Mouse (Mus musculus): ENCODE results near the gene Adgrl1.

The Adgrl1 gene

GRCm38 (mm10) chr8:83899363-83900252 is at the start of gene Adgrl1:
Gene Adgrl1, plus strand, starts transcription at chr8:83900105.
- DNase-seq = peak; percentile 82

DNA sequence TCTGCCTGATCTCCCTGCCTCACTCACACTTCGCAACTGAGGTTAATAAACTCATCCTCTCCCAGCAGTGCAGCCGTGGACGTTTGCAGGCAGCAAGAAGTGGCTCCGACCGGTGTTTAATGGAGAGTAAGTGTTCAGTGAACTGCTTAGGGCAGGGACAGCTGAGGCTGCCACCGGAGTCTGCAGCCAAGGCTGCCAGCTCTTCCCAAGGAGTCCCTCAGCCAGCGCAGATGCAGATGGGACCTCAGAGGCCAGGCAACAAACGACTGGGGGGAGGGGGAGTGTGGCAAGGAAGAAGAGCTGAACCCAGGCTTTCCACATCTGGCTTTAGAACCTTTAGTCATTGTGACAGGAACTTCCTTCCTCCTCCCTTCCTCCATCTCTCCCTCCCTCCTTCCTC is 47.6 kb upstream of the Adgrl1 start:
- DNase-seq = no peak

DNA sequence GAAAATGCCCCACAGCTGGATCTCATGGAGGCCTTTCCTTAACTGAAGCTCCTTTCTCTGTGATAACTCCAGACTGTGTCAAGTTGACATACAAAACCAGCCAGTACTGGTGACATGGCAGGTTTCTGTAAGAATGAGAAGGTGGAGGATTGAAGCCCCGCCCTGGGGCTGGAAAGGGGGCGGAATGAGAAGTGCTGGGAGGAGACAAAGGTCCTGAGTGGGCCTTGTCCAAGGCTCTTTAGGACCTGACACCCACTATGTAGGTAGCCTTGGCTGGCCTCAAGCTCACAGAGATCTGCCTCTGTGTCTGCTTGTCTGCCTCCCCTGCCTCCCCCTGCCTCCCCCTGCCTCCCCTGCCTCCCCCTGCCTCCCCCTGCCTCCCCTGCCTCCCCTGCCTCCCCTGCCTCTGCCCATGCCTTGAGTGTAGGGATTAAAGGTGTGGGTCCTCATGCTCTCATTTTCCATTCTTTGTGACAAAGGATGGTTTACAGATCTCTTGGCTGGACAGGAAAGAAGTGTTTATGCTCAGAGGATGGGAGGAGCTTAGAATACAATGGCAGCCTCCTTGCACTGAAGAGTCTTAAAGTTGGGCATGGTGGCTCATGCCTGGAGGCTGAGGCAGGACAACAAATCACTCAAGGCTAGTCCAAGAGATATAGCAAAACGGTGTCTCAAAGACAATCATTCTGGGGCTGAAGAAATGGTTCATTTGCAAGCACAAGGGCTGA is 46.4 kb upstream of the Adgrl1 start:
- peak in 1 of 2 experiments; percentile 13 for DNase-seq

DNA sequence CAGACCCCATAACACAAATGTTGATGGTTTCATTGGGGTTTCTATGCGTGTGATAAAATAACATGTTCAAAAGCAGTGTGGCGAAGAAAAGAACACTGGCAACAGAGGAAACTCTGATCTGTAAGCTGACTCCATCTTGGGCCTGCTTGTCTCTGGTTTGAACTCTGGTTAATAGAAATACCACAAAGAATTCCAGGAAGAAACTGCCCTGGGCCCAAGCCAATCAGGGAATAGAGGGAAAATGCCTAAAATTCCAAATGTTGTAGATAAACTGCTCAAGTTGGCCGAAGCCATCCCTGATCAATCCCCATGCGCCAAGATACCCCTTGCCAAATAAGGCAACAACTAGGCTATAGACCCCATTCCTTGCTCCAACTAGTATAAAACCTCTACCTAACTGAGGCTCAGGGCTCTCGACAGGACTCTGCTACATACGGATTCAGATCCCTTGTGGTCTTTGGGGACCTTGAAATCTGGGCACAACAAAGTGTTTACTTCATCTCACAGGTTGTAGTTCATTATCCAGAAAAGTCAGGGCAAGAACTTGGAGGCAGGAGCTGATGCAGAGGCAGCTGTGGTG is 43.3 kb upstream of the Adgrl1 start:
- no peak for DNase-seq

DNA sequence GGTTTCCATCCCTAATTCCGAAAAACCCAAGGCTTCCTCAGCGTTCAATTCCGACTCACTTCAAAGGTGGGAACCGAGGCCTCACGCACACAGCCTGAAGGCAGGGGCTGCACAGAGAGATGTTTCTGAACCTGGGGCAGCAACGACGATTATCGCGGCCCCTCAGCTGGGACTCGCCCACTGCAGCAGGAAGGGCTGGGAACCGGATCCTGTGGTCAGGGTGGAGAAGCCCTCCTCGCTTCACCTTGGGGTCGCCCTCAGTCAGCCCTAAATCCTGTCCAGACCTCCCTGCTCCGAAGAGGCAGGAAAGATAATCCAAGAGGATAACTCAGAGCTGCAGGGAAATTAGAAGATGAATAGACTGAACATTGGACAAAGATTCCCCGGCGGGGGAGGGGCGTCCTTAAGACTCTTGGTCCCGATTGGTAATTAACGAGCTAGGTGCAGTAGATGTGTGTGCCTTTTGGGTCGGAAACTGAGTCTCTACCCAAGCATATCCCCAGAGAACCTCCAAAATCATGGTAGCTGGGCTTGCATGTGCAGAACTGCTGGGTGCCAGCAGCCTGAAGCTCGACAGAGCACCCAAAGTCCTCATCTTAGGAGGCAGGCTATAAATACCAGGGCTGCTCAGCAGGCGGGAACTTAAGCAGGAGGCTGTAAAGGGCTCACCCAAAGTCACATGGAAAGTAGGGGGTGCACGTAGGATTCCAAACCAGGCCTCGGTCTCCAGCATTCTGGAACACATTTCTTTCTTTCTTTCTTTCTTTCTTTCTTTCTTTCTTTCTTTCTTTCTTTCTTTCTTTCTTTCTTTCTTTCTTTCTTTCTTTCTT is 37.3 kb upstream of the Adgrl1 start:
- DNase-seq = no peak

DNA sequence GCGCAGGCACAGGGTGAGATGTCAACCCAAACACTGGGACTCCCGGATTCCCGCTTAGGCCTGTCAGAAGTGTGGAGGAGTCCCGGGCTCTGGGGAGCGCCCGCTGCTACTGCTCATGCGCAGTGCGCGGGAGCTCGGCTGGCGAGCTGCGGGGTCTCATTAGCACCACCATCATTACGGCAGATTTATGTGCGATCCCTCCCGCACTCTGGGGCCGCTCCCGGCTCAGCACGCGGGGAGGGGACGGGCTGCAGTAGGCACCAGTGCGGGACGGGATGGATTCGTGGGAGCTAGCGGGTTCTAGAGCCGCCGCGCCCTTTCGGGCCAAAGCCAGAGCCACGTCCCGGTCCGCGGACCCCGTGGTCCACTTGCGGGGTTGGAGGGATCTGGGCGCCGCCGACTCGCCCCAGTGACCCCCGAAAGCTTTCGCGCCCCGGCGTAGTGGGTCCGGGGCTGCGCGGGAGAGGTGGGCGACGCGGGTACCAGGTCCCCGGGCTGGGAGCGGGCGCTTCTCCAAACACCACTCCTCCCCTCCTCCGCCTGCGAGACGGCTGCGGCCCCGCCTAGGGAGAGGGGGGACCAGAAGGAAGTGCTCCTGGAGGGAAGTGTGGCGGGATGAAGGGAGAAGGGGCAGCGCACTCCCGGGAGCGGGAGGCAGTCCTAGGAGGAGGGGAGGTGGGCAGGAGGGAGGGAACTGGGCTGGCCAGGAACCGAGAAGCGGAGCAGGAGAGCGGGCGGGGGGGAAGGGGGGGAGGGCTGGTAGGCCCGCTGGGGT is 24.8 kb upstream of the Adgrl1 start:
- DNase-seq = peak; percentile 70 to 77

DNA sequence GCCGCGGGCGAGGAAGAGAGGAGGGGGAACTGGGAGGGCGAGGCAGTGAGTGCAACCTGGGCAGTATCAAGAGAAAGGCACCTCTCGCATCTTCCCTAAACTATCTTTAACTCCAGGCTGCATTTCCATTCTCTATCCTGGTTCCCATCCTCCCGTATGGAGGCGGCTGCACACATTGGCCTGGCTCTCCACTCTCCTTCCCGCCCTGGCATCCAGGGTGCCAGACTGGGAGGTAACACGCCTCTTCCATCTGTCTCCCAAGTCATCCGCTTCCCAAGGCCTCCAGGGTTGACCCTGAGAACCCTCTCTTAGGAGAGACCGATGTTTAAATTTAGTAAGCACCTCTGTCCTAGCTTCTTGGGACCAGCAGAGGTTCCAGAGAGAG is 24.3 kb upstream of the Adgrl1 start:
- DNase-seq = peak in 1 of 2 experiments; percentile 42

DNA sequence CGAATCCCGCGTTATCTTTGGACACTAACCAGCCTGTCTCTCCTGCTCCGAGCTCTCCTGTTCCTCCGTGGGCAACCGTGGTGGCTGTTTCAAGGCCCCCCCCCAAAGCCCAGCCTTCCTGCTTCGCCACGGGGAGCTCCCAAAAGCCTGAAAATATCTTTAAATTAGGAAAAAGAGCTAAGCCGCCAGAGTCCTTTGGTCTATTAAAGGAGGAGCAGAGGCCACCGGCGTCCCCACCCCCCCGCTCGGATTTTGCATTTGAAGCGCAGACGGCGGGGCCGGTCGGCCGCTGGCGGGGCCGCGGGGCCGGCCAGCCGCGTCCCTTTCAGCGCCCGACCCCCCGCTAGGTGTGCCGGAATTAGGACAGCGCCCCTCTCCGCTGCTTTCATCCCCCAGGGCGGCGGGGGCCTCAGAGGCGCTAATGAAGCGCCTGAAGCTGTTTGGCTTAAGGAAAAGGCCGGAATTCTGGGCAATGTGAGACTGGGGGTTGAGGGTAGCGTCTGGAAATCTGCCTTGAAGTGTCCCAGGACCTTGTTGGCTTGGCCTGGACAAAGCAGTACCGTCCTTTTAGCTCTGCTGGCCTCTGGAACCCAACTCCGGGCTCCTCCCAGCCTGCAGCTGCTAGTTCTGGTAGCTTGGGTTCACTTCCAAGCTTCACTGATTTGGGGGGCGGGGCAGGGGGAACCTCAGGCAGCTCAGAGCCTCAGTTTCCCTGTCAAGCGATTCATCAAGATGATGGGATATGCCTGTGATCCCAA is 23.6 kb upstream of the Adgrl1 start:
- no peak for DNase-seq

- DNase-seq = peak; percentile 69 to 77
Measured at GRCm38 (mm10) chr8:83876838-83877223, 23.1 kb upstream of the Adgrl1 start.

- no peak for DNase-seq
Measured at GRCm38 (mm10) chr8:83888409-83888808, 11.5 kb upstream of the Adgrl1 start.

DNA sequence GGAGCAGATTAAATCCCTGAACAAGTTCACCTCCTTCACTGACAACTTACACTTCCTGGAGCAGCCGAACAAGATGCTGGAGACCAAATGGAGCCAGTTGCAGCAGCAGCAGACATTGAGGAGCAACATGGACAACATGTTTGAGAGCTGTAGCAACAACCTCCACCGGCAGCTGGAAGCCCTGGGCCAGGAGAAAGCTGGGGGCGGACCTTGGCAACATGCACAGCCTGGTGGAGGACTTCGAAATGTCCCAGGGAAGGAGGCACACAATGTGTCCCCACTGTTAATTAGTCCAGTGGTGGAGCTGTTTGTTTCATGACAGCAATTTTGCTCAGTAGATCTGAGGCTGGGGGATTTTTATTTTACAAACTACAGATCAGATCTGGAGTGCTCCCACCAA is 7.8 kb upstream of the Adgrl1 start:
- DNase-seq = no peak

- DNase-seq = peak; percentile 79 to 85
Measured at GRCm38 (mm10) chr8:83893915-83894314, 6.0 kb upstream of the Adgrl1 start.

DNA sequence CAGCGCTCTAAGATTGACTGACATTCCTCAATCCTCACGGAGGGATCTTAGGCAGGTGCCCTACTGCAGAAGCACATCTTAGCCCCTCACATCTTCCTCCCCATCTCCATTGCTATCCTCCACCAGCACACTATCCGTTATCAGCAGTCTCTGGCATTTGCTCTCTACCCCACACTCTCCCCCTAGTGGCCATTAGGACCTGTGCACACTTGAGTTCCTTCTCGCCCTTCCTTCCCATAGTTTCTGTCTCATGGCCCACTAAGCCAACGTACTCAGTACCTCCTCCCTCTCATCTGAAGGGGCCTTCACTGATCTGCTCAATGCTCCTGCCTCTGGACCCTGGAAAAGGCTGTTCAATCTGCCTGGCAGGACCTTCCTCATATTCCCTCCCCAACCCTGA is 4.0 kb upstream of the Adgrl1 start:
- DNase-seq = peak; percentile 52 to 53

DNA sequence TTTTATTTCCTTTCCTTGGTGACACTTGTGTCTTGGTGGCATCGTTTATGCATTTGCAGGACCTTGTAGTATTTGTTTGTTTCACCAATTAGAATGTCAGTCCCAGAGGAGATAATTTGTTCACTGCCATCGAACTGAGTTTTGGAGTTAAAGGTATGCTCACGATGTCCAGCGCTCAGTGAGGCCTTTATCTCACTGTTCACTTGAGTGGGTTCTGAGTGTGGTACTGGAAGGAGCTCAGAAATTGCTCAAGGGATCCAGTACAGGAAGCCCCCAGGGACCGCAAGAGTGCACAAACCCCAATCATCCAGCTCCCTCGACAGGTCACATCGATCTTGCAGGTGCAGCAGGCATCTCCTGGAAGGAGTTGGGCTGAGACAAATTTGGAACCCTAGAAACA is 3.4 kb upstream of the Adgrl1 start:
- DNase-seq = no peak

DNA sequence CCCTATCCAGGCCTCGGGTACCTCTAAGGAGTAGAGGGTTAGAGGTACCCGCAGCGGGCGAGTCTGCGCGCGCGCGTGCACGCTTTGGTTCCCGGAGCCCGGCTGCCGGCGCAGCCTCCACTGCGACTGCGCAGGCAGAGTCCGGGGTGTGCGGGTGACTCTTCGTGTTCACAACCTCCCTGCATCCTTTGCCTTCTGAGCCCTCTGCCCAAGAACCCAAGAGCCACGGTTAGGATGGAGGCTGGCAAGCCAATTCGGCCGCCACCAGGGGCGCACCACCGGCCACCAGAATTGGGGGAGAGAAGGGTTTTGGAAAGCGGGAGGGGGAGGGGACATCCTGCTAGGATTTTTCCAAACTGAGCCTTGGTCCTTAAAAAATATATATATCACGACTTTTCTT is 2.7 kb upstream of the Adgrl1 start:
- peak in 1 of 2 experiments; percentile 43 for DNase-seq

- no peak for DNase-seq
Measured at GRCm38 (mm10) chr8:83898456-83898855, 1.4 kb upstream of the Adgrl1 start.

DNA sequence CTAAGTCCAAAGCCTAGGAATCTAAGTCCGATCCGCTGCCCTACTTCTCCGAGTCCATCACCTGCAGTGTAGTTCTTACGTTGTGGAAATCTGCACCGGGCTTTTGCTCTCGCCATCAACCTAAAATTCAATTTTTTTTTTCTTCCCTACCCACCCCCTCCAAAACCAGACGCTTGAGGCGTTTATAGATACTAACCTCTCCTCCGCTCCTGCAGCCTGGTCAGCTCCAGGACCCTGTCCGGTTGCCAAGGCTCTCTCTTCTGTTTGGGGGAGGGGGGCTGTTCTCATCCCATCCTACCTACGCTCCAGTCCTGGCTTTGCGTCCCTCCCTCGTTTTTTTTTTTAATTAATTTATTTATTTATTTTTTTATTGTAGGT is 931 bp upstream of the Adgrl1 start:
- peak; percentile 28 to 35 for DNase-seq

DNA sequence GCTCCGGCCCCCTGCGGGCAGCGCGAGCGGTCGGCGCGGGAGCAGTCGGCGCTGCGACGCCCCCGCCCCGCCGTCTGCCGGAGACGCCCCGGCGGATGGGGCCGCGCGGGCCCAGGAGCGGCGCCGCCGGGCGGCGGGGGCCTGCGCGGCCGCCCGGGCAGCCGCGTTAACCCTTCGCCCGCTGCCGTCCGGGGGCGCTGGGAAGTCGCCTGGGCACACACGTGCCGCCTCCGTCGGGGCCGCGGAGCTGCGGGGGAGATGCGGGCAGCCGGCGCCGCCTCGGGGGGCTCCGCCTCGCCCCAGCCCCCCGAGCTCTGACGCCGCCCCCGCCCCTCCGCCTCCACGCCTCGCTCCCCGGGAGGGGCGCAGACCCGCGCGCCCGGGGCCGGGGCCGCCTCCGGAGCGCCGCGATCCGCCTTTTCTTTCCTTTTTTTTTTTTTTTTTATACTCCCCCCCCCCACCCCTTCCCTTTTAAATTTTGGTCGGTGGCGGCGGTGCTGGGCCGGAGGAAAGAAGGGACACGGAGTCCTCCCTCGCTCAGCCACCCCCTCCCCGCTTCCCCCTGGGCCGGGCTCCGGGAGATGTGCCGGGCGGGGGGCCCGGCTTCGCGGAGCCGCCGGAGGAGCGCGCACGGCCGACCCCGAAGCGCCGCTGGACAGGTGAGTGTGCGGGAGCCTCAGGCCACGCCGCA is 506 bp downstream of the Adgrl1 start:
- no peak for DNase-seq

- no peak for DNase-seq
Measured at GRCm38 (mm10) chr8:83900957-83901270, 1.0 kb downstream of the Adgrl1 start.

DNA sequence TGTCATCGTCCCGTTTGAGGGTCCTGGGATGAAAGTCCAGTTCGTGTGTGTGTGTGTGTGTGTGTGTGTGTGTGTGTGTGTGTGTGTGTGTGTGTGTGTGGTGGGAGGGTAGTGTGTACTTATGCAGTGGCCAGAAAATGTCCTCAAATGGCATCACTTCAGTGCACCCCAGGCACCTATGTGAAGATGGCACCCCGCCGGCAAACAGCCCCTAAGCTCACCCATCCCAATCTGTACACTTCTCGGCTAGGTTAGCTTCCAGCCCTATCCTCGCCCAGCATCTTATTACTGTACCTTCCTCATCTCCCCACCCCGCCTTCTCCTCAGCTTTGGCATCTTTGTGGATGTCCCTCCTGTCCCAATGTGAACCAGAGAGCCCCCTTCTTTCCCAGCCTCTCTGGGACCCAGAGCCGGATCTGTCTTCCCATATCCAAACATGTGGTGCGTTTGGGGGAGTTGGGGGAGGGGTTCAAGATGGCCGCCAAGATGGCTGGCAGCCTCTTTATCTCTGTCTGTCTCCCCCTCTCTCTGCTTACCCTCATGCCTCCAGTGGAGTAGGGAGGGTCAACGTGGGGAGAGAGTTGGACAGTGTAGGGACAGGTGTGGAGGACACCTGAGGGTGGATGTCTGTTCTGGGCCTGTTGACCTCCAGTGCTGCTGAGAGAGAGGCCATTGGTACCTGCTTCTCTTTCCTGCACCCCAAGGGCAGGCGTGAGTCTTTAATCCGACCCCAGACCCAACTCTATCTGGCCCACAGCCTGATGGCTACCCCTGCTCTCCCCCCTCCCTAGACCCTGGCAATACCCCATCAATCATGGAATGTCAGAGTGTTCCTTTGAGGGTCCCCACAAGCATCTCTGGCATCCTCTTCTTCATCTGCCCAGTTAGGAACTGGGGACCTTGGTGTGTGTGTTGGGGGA is 1.9 kb downstream of the Adgrl1 start:
- DNase-seq = no peak

Measured in lung, adult 18-20 months (tissue).